Mouse (Mus musculus) ES-Bruce4 (cell line): ENCODE results near the gene Syndig1. TPM values are rescaled to one million over a fixed set of nuclear protein-coding genes. Genes with fewer than 3 reads are reported as not detected.

Source experiments
- H3K27ac ChIP-seq: 2 replicates; pipeline ENCODE4 v1.5.1; 2012; ENCODE audit warnings: low read length, inconsistent platforms; ENCODE audit not compliant: insufficient read depth
- H3K27me3 ChIP-seq: 2 replicates; pipeline ENCODE4 v1.6.1; 2012; ENCODE audit warnings: mild to moderate bottlenecking, low read length, inconsistent platforms; ENCODE audit not compliant: control insufficient read depth, poor library complexity, insufficient read depth, severe bottlenecking
- H3K36me3 ChIP-seq: 2 replicates; pipeline ENCODE4 v1.6.1; 2012; ENCODE audit warnings: inconsistent platforms, mild to moderate bottlenecking, low read length, moderate library complexity; ENCODE audit not compliant: control insufficient read depth, poor library complexity, insufficient read depth, severe bottlenecking
- H3K4me1 ChIP-seq: one replicate; pipeline ENCODE4 v1.8.1; 2011; ENCODE audit warnings: low read length; ENCODE audit not compliant: control insufficient read depth, insufficient read depth
- H3K4me3 ChIP-seq: 2 replicates; pipeline ENCODE4 v1.5.1; 2011; ENCODE audit warnings: low read depth, mild to moderate bottlenecking, low read length
- H3K9ac ChIP-seq: 2 replicates; pipeline ENCODE4 v1.6.1; 2012; ENCODE audit warnings: low read depth, mild to moderate bottlenecking, inconsistent platforms; ENCODE audit not compliant: poor library complexity, severe bottlenecking
- H3K9me3 ChIP-seq: replicated peaks from 2 replicates; pipeline ENCODE4 v1.6.1; 2012; ENCODE audit warnings: mild to moderate bottlenecking, low read length, inconsistent platforms; ENCODE audit not compliant: control insufficient read depth, poor library complexity, insufficient read depth, severe bottlenecking
- CTCF ChIP-seq: IDR thresholded peaks from one replicate; pipeline ENCODE4 v1.8.1; 2011; ENCODE audit warnings: low read depth, low read length
- EP300 ChIP-seq: IDR thresholded peaks from 2 replicates; pipeline ENCODE4 v1.6.1; 2011; ENCODE audit warnings: low read depth, low read length; ENCODE audit not compliant: insufficient read depth
- POLR2A ChIP-seq: IDR thresholded peaks from one replicate; pipeline ENCODE4 v1.8.1; 2011; ENCODE audit warnings: low read length; ENCODE audit not compliant: insufficient read depth
- polyA plus RNA-seq: library from polyadenylated mRNA; stranded (reverse); fragments of >200 nt; gene quantifications from 2 replicates; pipeline ENCODE4 v1.2.4, GENCODE M21; 2011; ENCODE audit warnings: low read depth; ENCODE audit not compliant: missing spikeins, insufficient read depth, insufficient read length

The Syndig1 gene
- polyA plus RNA-seq, 1 experiment, result 0.58 TPM

GRCm38 (mm10) chr2:150023873-150024339 lies 194.9 kb downstream of the Syndig1 start:
- Histone ChIP-seq H3K4me1 (no peaks in the 10 kb centered on the region), H3K9me3 (no peaks in the 10 kb centered on the region), H3K36me3 (no peaks in the 10 kb centered on the region), H3K27me3 (no peaks in the 10 kb centered on the region), H3K27ac (no peak overlapping the region), H3K4me3 (no peak overlapping the region), H3K9ac (no peak overlapping the region)
- TF ChIP-seq POLR2A (no peak), CTCF (no peak), EP300 (no peak)

- TF ChIP-seq POLR2A (no peak), EP300 (0 out of 2 replicates have a peak, but pooled peaks have one; percentile 28)
- Histone ChIP-seq H3K36me3 (no peaks in the 10 kb centered on the region), H3K4me3 (no peak overlapping the region), H3K27me3 (no peaks in the 10 kb centered on the region), H3K9me3 (no peaks in the 10 kb centered on the region), H3K4me1 (peaks cover 2% of the 10 kb centered on the region), H3K27ac (no peak overlapping the region; the same call in 1 of the 2 replicates), H3K9ac (no peak overlapping the region)
Measured at GRCm38 (mm10) chr2:150043531-150043930, 214.5 kb downstream of the Syndig1 start.

Other genes starting within 250 kb of the Syndig1 start
- gene C530025M09Rik, start 2.0 kb downstream of the Syndig1 start, polyA plus RNA-seq, result not detected in 2 replicates